Mouse (Mus musculus) midbrain, embryonic 12.5 days (tissue): ENCODE data around the gene Limd2. TPM values are rescaled to one million over a fixed set of nuclear protein-coding genes. Genes with fewer than 3 reads are reported as not detected.

ENCODE experiments used
- polyA plus RNA-seq: library from polyadenylated mRNA; unstranded; fragments of >200 nt; fragmentation: Nextera tagmentation; extraction: Ambion mirVana; gene quantifications from 2 replicates; pipeline ENCODE4 v1.2.1, GENCODE M21; 2016

The Limd2 gene
- polyA plus RNA-seq, 1 experiment from 2014 or later: 309 TPM

Other genes starting within 250 kb of the Limd2 start
- gene Cyb561, start 207.5 kb downstream of the Limd2 start, polyA plus RNA-seq: 13.2 and 16.3 TPM in 2 replicates
- gene Ace, start 192.9 kb downstream of the Limd2 start, polyA plus RNA-seq: 1.2 and 1.4 TPM in 2 replicates
- not detected in 2 replicates for gene Ace3, start 166.2 kb downstream of the Limd2 start, polyA plus RNA-seq
- 0.50 and 0.56 TPM in 2 replicates for gene Kcnh6, start 152.7 kb downstream of the Limd2 start, polyA plus RNA-seq
- 122 and 126 TPM in 2 replicates for gene Dcaf7, start 124.0 kb downstream of the Limd2 start, polyA plus RNA-seq
- 9.8 and 10.4 TPM in 2 replicates for gene Taco1, start 94.8 kb downstream of the Limd2 start, polyA plus RNA-seq
- 25.4 and 25.8 TPM in 2 replicates for gene Map3k3, start 76.2 kb downstream of the Limd2 start, polyA plus RNA-seq
- 0.78 TPM in 1 of 2 replicates, not detected in the other for gene Gm10840, start within 50 bp of the Limd2 start, polyA plus RNA-seq
- 33.6 and 40.9 TPM in 2 replicates for gene Strada, start 41.3 kb upstream of the Limd2 start, polyA plus RNA-seq
- 79.2 and 85.9 TPM in 2 replicates for gene Ccdc47, start 55.5 kb upstream of the Limd2 start, polyA plus RNA-seq
- 113 and 120 TPM in 2 replicates for gene Ddx42, start 56.1 kb upstream of the Limd2 start, polyA plus RNA-seq
- 56.5 and 58.0 TPM in 2 replicates for gene Ftsj3, start 95.2 kb upstream of the Limd2 start, polyA plus RNA-seq
- 321 and 324 TPM in 2 replicates for gene Psmc5, start 95.3 kb upstream of the Limd2 start, polyA plus RNA-seq
- gene Smarcd2, start 112.1 kb upstream of the Limd2 start, polyA plus RNA-seq: 23.9 and 24.1 TPM in 2 replicates
- gene Tcam1, start 115.8 kb upstream of the Limd2 start, polyA plus RNA-seq: 0.17 and 0.24 TPM in 2 replicates
- gene Gh, start 141.0 kb upstream of the Limd2 start, polyA plus RNA-seq: not detected in 2 replicates
- gene Cd79b, start 153.9 kb upstream of the Limd2 start, polyA plus RNA-seq: 0.76 and 1.0 TPM in 2 replicates
- not detected in 2 replicates for gene Scn4a, start 192.4 kb upstream of the Limd2 start, polyA plus RNA-seq
- not detected in 2 replicates for gene Prr29, start 204.6 kb upstream of the Limd2 start, polyA plus RNA-seq
- gene Icam2, start 227.2 kb upstream of the Limd2 start, polyA plus RNA-seq: 8.7 and 12.5 TPM in 2 replicates